Mouse (Mus musculus) monocyte, adult 2 months (primary cell): Measurements from ENCODE around the gene Raver1.

Source experiments
- DNase-seq, 2 experiments: peaks; one replicate each; pipeline ENCODE4 v3.0.0; 2022; ENCODE audit warnings: low spot score in 2 of 2, low read depth in 1 of 2

Raver1 gene

DNA sequence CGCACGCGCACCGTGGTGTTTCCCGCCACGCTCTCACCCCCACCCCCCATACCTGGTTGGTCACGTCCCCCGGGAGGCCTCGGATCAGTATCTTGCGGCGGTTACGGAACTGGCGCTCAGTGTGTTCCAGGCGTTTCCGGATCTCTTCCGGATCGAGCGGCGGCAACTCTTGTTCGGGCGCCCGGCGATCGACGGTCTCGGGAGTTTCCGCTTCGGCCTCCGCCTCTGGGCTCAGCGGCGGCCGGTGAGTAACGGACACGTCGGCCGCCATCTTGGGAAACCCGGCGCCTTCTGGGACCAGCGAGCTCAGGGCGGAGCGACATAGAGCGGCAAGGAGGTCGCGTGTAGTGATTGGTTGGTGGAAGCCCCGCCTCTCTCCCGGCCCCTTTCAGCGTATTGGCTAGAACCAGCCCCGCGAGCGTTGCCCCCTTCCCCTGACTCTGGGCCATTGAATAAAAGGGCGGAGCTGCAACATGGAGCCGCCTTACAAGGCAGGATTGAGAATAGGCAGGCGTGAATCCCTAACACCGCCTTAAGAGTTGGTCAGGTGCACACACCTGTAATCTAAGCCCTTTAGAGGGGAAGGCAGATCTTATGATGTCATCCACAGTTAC lies at the start of gene Raver1, which contains the start of gene Gm38431:
Gene Raver1 (minus strand): TSS at position 302 of the 614 bp plus-strand sequence.
Gene Gm38431 (minus strand): TSS at position 291 of the 614 bp plus-strand sequence.
- DNase-seq = peak; percentile 93

- no peak for DNase-seq
These were observed 46.6 kb upstream of the Raver1 start for GRCm38 (mm10) chr9:21138386-21138785.

- no peak for DNase-seq
These were observed 45.4 kb upstream of the Raver1 start for GRCm38 (mm10) chr9:21137229-21137628.

DNA sequence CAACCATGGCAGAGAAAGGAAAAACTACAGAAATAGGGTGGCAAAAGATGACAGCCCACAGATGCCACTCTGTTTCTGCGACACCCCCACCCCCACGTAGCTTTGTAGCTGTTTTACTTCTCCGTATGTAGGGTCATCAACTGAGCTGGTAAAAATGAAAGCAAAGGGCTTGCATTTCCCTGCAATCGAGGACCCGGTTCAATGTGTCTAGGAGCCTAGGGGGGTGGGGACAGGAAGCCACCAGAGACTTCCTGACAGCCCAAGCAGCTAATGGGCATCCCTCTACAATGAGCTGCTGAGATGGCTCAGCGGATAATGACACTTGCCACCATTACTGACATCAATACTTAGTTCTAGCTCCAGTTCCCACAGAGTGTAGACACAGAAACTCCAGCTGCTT lies 44.6 kb upstream of the Raver1 start:
- no peak for DNase-seq

GRCm38 (mm10) chr9:21135941-21136381 lies 44.2 kb upstream of the Raver1 start:
- DNase-seq = no peak

DNA sequence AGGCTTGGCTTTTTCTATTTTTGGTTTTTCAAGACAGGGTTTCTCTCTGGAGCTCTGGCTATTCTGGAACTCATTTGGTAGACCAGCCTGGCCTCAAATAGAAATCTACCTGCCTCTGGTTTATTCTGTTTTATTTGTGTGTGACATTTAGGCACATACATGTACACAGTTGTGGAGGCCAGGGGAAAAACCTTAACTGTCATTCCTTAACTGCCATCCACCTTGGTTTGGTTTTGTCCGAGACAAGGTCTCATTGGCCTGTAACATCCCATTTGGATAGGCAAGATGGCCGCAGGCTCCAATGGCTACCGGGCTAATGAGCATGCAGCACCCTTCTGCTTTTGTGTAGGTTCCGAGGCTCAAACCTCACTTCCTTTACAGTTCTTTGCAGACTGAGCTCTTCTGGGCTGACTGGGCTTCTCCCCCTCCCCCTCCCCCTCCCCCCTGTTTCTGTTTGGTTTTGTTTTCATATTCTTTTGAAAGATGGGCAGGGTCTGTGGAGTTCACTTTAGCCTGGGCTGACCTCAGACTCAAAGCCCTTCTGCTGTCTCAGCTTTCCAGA lies 43.6 kb upstream of the Raver1 start:
- DNase-seq = no peak

DNA sequence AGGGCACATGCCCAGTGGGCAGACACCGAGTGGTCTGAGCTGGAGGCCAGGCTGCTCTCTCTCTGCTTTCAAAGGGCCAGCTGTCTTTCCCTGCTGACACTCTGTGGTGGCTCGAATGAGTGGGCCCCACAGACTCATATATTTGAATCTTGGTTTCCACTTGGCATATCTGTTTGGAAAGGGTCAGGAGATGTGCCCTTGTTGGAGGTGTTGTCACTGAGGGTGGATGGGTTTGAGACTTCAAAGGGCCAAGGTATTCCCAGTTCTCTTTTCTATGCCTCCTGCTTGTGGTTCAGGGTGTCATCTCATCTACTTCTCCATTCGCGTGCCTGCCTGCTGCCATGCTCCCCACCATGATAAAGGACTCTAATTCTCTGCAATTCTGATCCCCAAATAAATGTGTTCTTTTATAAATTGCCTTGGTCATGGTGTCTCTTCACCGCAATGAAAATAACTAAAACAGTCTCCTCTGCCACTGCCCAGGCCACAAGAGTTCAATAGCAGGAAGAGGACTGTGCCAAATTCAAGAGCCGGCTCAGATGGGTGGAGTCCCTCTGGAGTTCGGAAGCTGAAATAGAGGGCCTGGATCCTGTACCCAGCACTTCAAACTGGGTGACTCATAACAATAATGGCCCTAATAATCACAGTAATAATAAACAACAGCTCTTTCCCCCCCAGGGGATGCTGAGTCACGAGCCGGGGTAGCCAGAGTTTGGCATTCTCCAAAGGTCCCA lies 43.0 kb upstream of the Raver1 start:
- no peak for DNase-seq

DNA sequence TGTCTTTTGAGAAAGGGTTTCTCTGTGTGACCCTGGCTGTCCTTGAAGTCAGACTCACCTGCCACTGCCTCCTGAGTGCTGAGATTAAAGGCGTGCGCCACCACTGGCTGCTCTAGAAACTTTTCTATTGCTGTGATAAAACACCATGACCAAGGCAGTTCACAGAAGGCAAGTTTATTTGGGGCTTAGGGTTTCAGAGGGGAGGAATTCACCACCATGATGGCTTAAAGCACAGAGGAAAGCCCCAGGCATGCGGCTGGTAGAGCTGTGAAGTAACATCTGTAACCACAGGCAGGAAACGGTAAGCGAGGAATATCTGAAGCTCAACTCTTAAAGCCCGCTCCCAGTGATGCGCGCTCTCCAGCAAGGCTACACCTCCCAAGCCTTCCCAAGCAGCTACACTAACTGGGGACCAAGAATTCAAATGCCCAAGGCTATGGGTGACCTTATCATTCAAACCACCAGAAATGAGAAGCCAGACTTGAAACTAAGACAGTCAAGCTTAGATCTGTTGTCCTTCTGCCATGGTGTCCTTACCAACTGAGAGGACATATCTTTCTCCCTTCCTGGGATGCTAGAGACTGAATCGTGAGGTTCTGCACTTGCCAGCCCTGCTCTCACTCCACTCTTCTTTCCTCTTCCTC lies 41.4 kb upstream of the Raver1 start:
- no peak for DNase-seq

- DNase-seq = no peak
These were observed 40.4 kb upstream of the Raver1 start for GRCm38 (mm10) chr9:21132102-21132775.

GRCm38 (mm10) chr9:21131059-21131956 lies 39.5 kb upstream of the Raver1 start, which contains the start of gene Tyk2:
Gene Tyk2, minus strand, starts transcription at chr9:21131243.
- DNase-seq = peak; percentile 80 to 83

DNA sequence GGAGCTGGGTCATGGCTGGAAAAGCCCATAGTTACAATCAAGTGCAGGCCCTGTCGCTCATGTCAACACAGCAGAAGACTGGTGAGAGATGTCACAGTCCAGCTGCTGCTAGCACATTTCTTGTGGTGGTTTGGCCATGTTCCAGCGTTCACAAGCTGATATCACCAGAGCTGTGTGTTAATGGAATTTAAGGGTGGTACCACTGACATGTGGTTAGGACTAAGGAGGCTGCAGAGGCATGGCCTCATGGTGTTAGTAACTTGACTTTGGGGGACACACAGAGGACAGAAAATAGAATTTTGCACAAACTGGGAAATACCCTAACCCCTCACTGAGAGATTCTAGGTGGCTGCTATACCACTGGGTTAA lies 34.4 kb upstream of the Raver1 start:
- DNase-seq = no peak

DNA sequence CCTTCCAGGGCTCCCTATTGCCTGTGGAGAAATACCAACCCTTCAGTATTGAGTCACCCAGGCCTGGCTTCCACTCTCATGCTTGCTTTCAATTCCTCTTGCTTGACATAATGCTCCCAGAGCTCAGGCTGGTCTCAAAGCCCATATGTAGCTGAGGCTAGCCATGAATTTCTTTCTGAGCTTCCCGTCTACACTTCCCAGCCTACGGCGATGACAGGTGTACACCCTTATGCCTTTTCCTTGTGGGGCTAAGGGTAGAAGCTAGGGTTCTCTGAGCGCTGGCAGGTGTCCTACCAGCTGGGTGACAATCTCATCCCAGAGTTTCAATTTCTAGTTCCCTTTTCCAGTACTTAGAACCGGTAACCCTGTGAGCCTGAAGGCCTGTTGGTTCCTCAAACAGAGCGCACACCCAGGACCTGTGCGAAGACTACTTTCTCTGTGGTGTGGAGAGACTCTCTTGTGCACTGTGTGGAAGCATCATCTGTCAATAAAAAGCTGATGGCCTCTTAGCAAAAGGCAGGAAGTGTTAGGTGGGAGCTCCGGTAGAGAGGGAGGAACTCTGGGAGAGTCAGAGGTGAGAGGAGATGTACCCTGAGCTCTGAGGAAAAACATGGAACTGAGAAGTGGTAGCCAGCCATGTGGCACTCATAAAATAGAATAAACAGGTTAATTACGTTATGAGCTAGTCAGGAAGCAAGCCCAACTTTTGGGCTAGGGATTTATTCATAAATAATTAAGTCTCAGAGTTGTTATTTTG lies 33.9 kb upstream of the Raver1 start:
- peak; percentile 55 to 60 for DNase-seq

- DNase-seq = no peak
These were observed 33.0 kb upstream of the Raver1 start for GRCm38 (mm10) chr9:21124837-21125236.

- DNase-seq = no peak
These were observed 29.7 kb upstream of the Raver1 start for GRCm38 (mm10) chr9:21121483-21121882.

DNA sequence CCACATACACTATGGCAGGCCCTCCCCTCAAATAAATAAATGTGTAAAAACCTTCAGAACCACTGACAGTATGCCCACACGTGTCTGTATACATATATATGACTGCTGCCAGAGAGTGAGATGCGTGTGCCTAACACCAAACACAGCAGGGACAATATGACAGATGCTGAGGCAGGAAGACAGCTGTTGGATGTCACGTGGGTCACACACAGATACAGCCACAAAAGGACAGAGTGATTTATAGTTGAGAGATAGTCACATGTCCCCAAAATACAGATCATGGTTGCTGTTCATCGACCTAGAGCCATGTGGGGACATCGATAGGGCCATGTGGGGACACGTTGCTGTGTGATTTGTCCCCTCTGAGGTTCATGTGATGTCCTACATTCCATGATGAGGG lies 25.3 kb upstream of the Raver1 start:
- DNase-seq = no peak

DNA sequence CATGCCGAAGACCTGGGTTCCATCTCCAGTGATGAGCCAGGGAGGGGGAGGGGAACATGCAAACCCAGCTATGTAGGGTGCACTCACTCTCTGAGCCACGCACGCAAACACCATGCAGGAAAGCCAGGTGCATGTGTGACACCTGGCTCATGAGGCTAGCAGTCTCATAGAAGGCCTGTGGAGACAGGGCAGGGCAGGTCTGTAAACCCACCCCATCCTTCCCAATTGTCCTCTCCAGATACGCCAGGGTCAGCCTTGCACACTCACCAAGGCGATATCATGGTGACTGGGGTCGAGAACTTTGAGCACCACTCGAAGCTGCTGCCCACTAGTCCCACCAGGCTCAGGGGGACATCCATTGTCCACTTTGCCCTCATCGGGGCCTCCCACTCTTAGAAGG lies 23.3 kb upstream of the Raver1 start:
- no peak for DNase-seq

- DNase-seq = no peak
These were observed 22.4 kb upstream of the Raver1 start for GRCm38 (mm10) chr9:21114190-21114589.

DNA sequence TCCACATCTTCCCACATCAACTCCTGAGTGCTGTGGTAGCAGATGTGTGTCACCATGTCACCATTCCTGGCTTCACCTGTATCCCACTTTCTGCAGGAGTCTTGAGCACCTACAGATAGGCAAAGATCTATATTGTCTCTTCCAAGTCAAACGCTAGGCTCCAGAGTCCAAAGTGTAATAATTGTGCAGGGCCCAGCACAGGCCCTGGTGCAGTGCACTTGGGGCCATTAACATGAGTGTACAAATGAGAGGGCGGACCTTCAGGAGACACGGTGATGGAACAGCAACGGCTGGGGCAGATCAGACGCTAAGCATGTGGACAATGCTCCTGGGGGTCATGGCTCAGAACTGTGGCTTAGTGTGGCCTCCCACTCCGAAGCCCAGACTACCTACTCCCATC lies 21.9 kb upstream of the Raver1 start:
- no peak for DNase-seq

GRCm38 (mm10) chr9:21107607-21108237 lies 15.9 kb upstream of the Raver1 start:
- DNase-seq = no peak
